Mouse (Mus musculus): ENCODE data around the gene Dars. TPM values are rescaled to one million over a fixed set of nuclear protein-coding genes. Genes with fewer than 3 reads are reported as not detected.

Dars gene
- polyA plus RNA-seq, 1 experiment = 7.6 TPM

- Histone ChIP-seq H3K4me3 (ENCODE audit: extremely low read depth, insufficient read depth, insufficient read length) (no peak overlapping the region), H3K27ac (ENCODE audit: insufficient read depth, low read length) (no peak overlapping the region), H3K4me1 (ENCODE audit: control insufficient read depth, insufficient read depth, insufficient read length) (no peaks in the 10 kb centered on the region), H3K27me3 (ENCODE audit: control insufficient read depth, insufficient read depth, low read length) (no peaks in the 10 kb centered on the region), H3K36me3 (ENCODE audit: control insufficient read depth, insufficient read depth, low read length) (no peaks in the 10 kb centered on the region)
- DNase-seq (ENCODE audit: low read depth in 1 of 2, low spot score in 2 of 2) = no peak
- TF ChIP-seq POLR2A (IDR thresholded peaks at IDR 0.05; ENCODE audit: low read depth, low read length) = no peak
- no peak for TF ChIP-seq CTCF (IDR thresholded peaks at IDR 0.05; ENCODE audit: extremely low read depth, insufficient read depth, insufficient read length, insufficient replicate concordance)
- 77% methylated on average over 3 of the region's 3 CpGs for WGBS
Observed at GRCm38 (mm10) chr1:128424928-128425327, 7.8 kb upstream of the Dars start.

- H3K27me3 ChIP-seq (ENCODE audit: control insufficient read depth, insufficient read depth, low read length) = no peaks in the 10 kb centered on the region
- H3K4me1 ChIP-seq (ENCODE audit: control insufficient read depth, insufficient read depth, insufficient read length) = no peaks in the 10 kb centered on the region; the same call in 1 of the 2 replicates
- 0 out of 2 replicates have a peak, but pooled peaks cover 1% of the 10 kb centered on the region for H3K36me3 ChIP-seq (ENCODE audit: control insufficient read depth, insufficient read depth, low read length)
- no peak overlapping the region for H3K4me3 ChIP-seq (ENCODE audit: extremely low read depth, insufficient read depth, insufficient read length)
- TF ChIP-seq POLR2A (IDR thresholded peaks at IDR 0.05; ENCODE audit: low read depth, low read length) (no peak), CTCF (IDR thresholded peaks at IDR 0.05; ENCODE audit: extremely low read depth, insufficient read depth, insufficient read length, insufficient replicate concordance) (no peak)
- WGBS = 80% methylated on average over 5 of the region's 5 CpGs
- DNase-seq (ENCODE audit: low read depth in 1 of 2, low spot score in 2 of 2) = no peak
- H3K27ac ChIP-seq (ENCODE audit: insufficient read depth, low read length) = no peak overlapping the region
Observed at GRCm38 (mm10) chr1:128417533-128417888, 343 bp upstream of the Dars start.

- no peak for TF ChIP-seq POLR2A (IDR thresholded peaks at IDR 0.05; ENCODE audit: low read depth, low read length)
- TF ChIP-seq CTCF (IDR thresholded peaks at IDR 0.05; ENCODE audit: extremely low read depth, insufficient read depth, insufficient read length, insufficient replicate concordance) = no peak
- no peak for DNase-seq (ENCODE audit: low read depth in 1 of 2, low spot score in 2 of 2)
- H3K36me3 ChIP-seq (ENCODE audit: control insufficient read depth, insufficient read depth, low read length) = 0 out of 2 replicates have a peak, but pooled peaks cover 1% of the 10 kb centered on the region
- H3K27ac ChIP-seq (ENCODE audit: insufficient read depth, low read length) = no peak overlapping the region
- 97% methylated on average over 5 of the region's 5 CpGs for WGBS
- H3K4me1 ChIP-seq (ENCODE audit: control insufficient read depth, insufficient read depth, insufficient read length) = no peaks in the 10 kb centered on the region; the same call in 1 of the 2 replicates
- no peak overlapping the region for H3K4me3 ChIP-seq (ENCODE audit: extremely low read depth, insufficient read depth, insufficient read length)
- H3K27me3 ChIP-seq (ENCODE audit: control insufficient read depth, insufficient read depth, low read length) = no peaks in the 10 kb centered on the region
Observed at GRCm38 (mm10) chr1:128411141-128411540, 6.0 kb downstream of the Dars start.

- Histone ChIP-seq H3K27ac (ENCODE audit: insufficient read depth, low read length) (no peak overlapping the region), H3K27me3 (ENCODE audit: control insufficient read depth, insufficient read depth, low read length) (no peaks in the 10 kb centered on the region), H3K4me3 (ENCODE audit: extremely low read depth, insufficient read depth, insufficient read length) (no peak overlapping the region), H3K4me1 (ENCODE audit: control insufficient read depth, insufficient read depth, insufficient read length) (no peaks in the 10 kb centered on the region), H3K36me3 (ENCODE audit: control insufficient read depth, insufficient read depth, low read length) (peaks cover 10% of the 10 kb centered on the region)
- DNase-seq (ENCODE audit: low read depth in 1 of 2, low spot score in 2 of 2) = no peak
- 87% methylated on average over 1 of the region's 1 CpGs for WGBS
- TF ChIP-seq CTCF (IDR thresholded peaks at IDR 0.05; ENCODE audit: extremely low read depth, insufficient read depth, insufficient read length, insufficient replicate concordance) (no peak), POLR2A (IDR thresholded peaks at IDR 0.05; ENCODE audit: low read depth, low read length) (no peak)
Observed at GRCm38 (mm10) chr1:128406846-128407245, 10.3 kb downstream of the Dars start.

- Histone ChIP-seq H3K4me1 (ENCODE audit: control insufficient read depth, insufficient read depth, insufficient read length) (no peaks in the 10 kb centered on the region), H3K27ac (ENCODE audit: insufficient read depth, low read length) (no peak overlapping the region), H3K4me3 (ENCODE audit: extremely low read depth, insufficient read depth, insufficient read length) (no peak overlapping the region), H3K27me3 (ENCODE audit: control insufficient read depth, insufficient read depth, low read length) (no peaks in the 10 kb centered on the region), H3K36me3 (ENCODE audit: control insufficient read depth, insufficient read depth, low read length) (peaks cover 16% of the 10 kb centered on the region)
- TF ChIP-seq CTCF (IDR thresholded peaks at IDR 0.05; ENCODE audit: extremely low read depth, insufficient read depth, insufficient read length, insufficient replicate concordance) = no peak
- no peak for TF ChIP-seq POLR2A (IDR thresholded peaks at IDR 0.05; ENCODE audit: low read depth, low read length)
- no peak for DNase-seq (ENCODE audit: low read depth in 1 of 2, low spot score in 2 of 2)
- 82% methylated on average over 1 of the region's 1 CpGs for WGBS
Observed at GRCm38 (mm10) chr1:128405675-128406074, 11.5 kb downstream of the Dars start.

GRCm38 (mm10) chr1:128405041-128405481, 12.1 kb downstream of the Dars start:
- no peak overlapping the region for H3K4me3 ChIP-seq (ENCODE audit: extremely low read depth, insufficient read depth, insufficient read length)
- peaks cover 16% of the 10 kb centered on the region for H3K36me3 ChIP-seq (ENCODE audit: control insufficient read depth, insufficient read depth, low read length)
- no peaks in the 10 kb centered on the region for H3K4me1 ChIP-seq (ENCODE audit: control insufficient read depth, insufficient read depth, insufficient read length)
- no peak for DNase-seq (ENCODE audit: low read depth in 1 of 2, low spot score in 2 of 2)
- H3K27ac ChIP-seq (ENCODE audit: insufficient read depth, low read length) = no peak overlapping the region
- TF ChIP-seq CTCF (IDR thresholded peaks at IDR 0.05; ENCODE audit: extremely low read depth, insufficient read depth, insufficient read length, insufficient replicate concordance) (no peak), POLR2A (IDR thresholded peaks at IDR 0.05; ENCODE audit: low read depth, low read length) (no peak)
- 88% methylated on average over 2 of the region's 2 CpGs for WGBS
- no peaks in the 10 kb centered on the region for H3K27me3 ChIP-seq (ENCODE audit: control insufficient read depth, insufficient read depth, low read length)

GRCm38 (mm10) chr1:128400926-128401325, 16.2 kb downstream of the Dars start:
- no peaks in the 10 kb centered on the region for H3K4me1 ChIP-seq (ENCODE audit: control insufficient read depth, insufficient read depth, insufficient read length)
- H3K27me3 ChIP-seq (ENCODE audit: control insufficient read depth, insufficient read depth, low read length) = no peaks in the 10 kb centered on the region
- TF ChIP-seq CTCF (IDR thresholded peaks at IDR 0.05; ENCODE audit: extremely low read depth, insufficient read depth, insufficient read length, insufficient replicate concordance) (no peak), POLR2A (IDR thresholded peaks at IDR 0.05; ENCODE audit: low read depth, low read length) (no peak)
- no peak for DNase-seq (ENCODE audit: low read depth in 1 of 2, low spot score in 2 of 2)
- no peak overlapping the region for H3K4me3 ChIP-seq (ENCODE audit: extremely low read depth, insufficient read depth, insufficient read length)
- WGBS = 79% methylated on average over 2 of the region's 2 CpGs
- peaks cover 16% of the 10 kb centered on the region for H3K36me3 ChIP-seq (ENCODE audit: control insufficient read depth, insufficient read depth, low read length)
- no peak overlapping the region for H3K27ac ChIP-seq (ENCODE audit: insufficient read depth, low read length)
